27 mouse cellular contexts compared by ENCODE assay signal in the genomic region with DNA sequence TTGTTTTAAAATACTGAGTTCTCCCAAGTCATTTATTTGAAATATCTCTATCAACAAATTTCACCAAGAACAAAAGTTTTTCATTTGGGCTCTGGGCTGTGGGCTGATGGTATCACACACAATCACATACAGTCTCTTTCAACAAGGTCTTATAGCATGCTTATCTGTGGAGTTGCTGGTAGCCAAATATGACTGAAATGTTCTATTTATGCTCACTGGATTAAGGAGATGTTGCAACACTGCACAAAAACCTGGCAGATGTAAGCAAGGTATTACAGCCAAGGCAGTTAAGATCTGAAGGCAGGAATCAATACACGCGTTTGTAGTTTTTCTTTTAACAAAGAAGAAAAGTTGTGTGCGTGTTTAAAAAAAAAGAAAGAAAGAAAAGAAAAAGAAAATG.
DNase-seq lines count a peak whose midpoint lies in the region; ATAC-seq and TF ChIP-seq lines count a peak whose summit lies in the region.
"Had no signal": no experiment of that assay in that cellular context is flagged by ENCODE, and none has a peak within 500 bp of the region (broad histone marks: within the 10 kb centered on the region; RNA-seq: fewer than 3 reads in every experiment).

No protein-coding gene starts in this region.

- peak overlapping the region; percentile 70 for H3K27ac ChIP-seq in layer of hippocampus, adult 2 months
- H3K27ac ChIP-seq: embryonic facial prominence, embryonic 13.5 days; forebrain, embryonic 10.5 days; hindbrain, embryonic 14.5 days; limb, embryonic 13.5 days; liver, embryonic 14.5 days; neural tube, embryonic 12.5 days had no signal

- peaks cover 11% of the 10 kb centered on the region for H3K4me1 ChIP-seq in lung, adult 2 months (ENCODE audit: control insufficient read depth, insufficient read depth, low read length)

- ATAC-seq in erythroblast, adult 5-6 weeks (replicated peaks; ENCODE audit: low FRiP score, poor library complexity, severe bottlenecking), result no peak
- ATAC-seq: activated CD4-positive, CD25-positive, alpha-beta regulatory T cell, adult 4 months; forebrain, postnatal 0 days had no signal

- 59% methylated on average over 3 of the region's 3 CpGs for WGBS in lung, adult 2 months

- no peak overlapping the region for H3K4me3 ChIP-seq in layer of hippocampus, adult 2 months
- H3K4me3 ChIP-seq in lung, adult 2 months (replicated peaks; ENCODE audit: extremely low read depth, low read depth, low read length), result no peak overlapping the region
- H3K4me3 ChIP-seq: embryonic facial prominence, embryonic 13.5 days; forebrain, embryonic 10.5 days; heart, embryonic 12.5 days; limb, embryonic 13.5 days; neural tube, embryonic 12.5 days had no signal

- TF ChIP-seq POLR2A in lung, adult 2 months (IDR thresholded peaks at IDR 0.05; ENCODE audit: borderline replicate concordance, extremely low read depth, low read depth, low read length), result no peak

- no peak for DNase-seq in layer of hippocampus, adult 2 months (ENCODE audit: low spot score in 2 of 2)
- DNase-seq in layer of hippocampus, adult 18-20 months (ENCODE audit: low spot score in 2 of 2), result no peak
- peak; percentile 77 for DNase-seq in lung, postnatal 36 days
- no peak for DNase-seq in lung, adult 2 months
- DNase-seq in fat pad, adult 2 months (ENCODE audit: extremely low read depth, low read depth, low spot score), result peak; percentile 83
- DNase-seq in neural tube, embryonic 10.5 days (ENCODE audit: extremely low spot score, low spot score), result no peak
- DNase-seq: adrenal gland, postnatal 10 days; cerebellum, adult 2 months; cerebellum, postnatal 25 days; forebrain, postnatal 0 days; heart, postnatal 14 days; kidney, adult 8-10 months; kidney, postnatal 14 days; layer of hippocampus, postnatal 36 days; midbrain, embryonic 14.5 days; right cerebral cortex, postnatal 14 days; spleen, adult 18-20 months; thymus, postnatal 25 days had no signal

- no peak for TF ChIP-seq CTCF in layer of hippocampus, adult 2 months (conservative IDR thresholded peaks at IDR 0.05)
- no peak for TF ChIP-seq CTCF in lung, adult 2 months (IDR thresholded peaks at IDR 0.05; ENCODE audit: insufficient read depth, low read length)

Comparison
In these comparisons a context has a peak if more than half of its experiments do, and no peak if none do; other contexts are left out.
1. DNase-seq: peak in lung, postnatal 36 days (single experiment) and fat pad, adult 2 months (single experiment); none in layer of hippocampus, adult 2 months (0 of 2), layer of hippocampus, adult 18-20 months (0 of 2), lung, adult 2 months (single experiment) and neural tube, embryonic 10.5 days (single experiment).